Mouse (Mus musculus) CH12.LX (cell line): ENCODE measurements around the gene Dpp10.

ENCODE experiments used
- CTCF ChIP-seq, 2 experiments: IDR thresholded peaks in 1 of 2; conservative IDR thresholded peaks in 1 of 2; 2 replicates each; pipeline ENCODE4 v1.5.1; 2011 to 2012; ENCODE audit warnings: low read depth in 2 of 2, low read length in 2 of 2, improper control_type of control experiment in 1 of 2, inconsistent platforms in 1 of 2, mild to moderate bottlenecking in 1 of 2, moderate library complexity in 1 of 2
- EP300 ChIP-seq: IDR thresholded peaks from 2 replicates; pipeline ENCODE4 v1.6.1; 2011; ENCODE audit warnings: low read length, improper control_type of control experiment
- POLR2A ChIP-seq: IDR thresholded peaks from 2 replicates; pipeline ENCODE4 v1.6.1; 2011; ENCODE audit warnings: low read depth, mild to moderate bottlenecking, improper control_type of control experiment, low read length
- SMC3 ChIP-seq: IDR thresholded peaks from 2 replicates; pipeline ENCODE4 v1.6.1; 2011; ENCODE audit warnings: low read depth, low read length, improper control_type of control experiment
- ZNF384 ChIP-seq: IDR thresholded peaks from 2 replicates; pipeline ENCODE4 v1.6.1; 2012; ENCODE audit warnings: low read depth, low read length, improper control_type of control experiment, inconsistent platforms

- TF ChIP-seq EP300 (no peak), SMC3 (no peak), POLR2A (no peak), CTCF (conservative IDR thresholded peaks at IDR 0.05 in 1 of 2, IDR thresholded peaks at IDR 0.05 in 1 of 2; ENCODE audit: low read depth in 2 of 2, low read length in 2 of 2) (no peak), ZNF384 (no peak)
These were observed 3.2 kb upstream of the Dpp10 start for GRCm38 (mm10) chr1:124048544-124048943.
